Mouse (Mus musculus) liver, embryonic 12.5 days (tissue): ENCODE measurements around the gene Spag6. TPM values are rescaled to one million over a fixed set of nuclear protein-coding genes. Genes with fewer than 3 reads are reported as not detected.

Experiments used
- ATAC-seq: fragments of 200-750 bp; cut with Nextera tagmentation; 2 replicates; pipeline ENCODE4 v1.8.0; 2017; ENCODE audit warnings: moderate number of reproducible peaks, mild to moderate bottlenecking, moderate library complexity
- H3K27ac ChIP-seq: fragments of 300-500 bp; sonication (generic); 2 replicates; pipeline ENCODE4 v1.5.1; 2016; ENCODE audit warnings: mild to moderate bottlenecking
- H3K27me3 ChIP-seq: fragments of 300-500 bp; sonication (generic); replicated peaks from 2 replicates; pipeline ENCODE4 v1.6.1; 2016; ENCODE audit warnings: mild to moderate bottlenecking, moderate library complexity
- H3K36me3 ChIP-seq: fragments of 300-500 bp; sonication (generic); 2 replicates; pipeline ENCODE4 v1.6.1; 2016; ENCODE audit warnings: mild to moderate bottlenecking, moderate library complexity
- H3K4me1 ChIP-seq: fragments of 300-500 bp; sonication (generic); 2 replicates; pipeline ENCODE4 v1.6.1; 2016
- H3K4me2 ChIP-seq: fragments of 300-500 bp; sonication (generic); 2 replicates; pipeline ENCODE4 v1.6.1; 2016; ENCODE audit warnings: mild to moderate bottlenecking, moderate library complexity
- H3K4me3 ChIP-seq: fragments of 300-500 bp; sonication (generic); 2 replicates; pipeline ENCODE4 v1.5.1; 2016; ENCODE audit warnings: mild to moderate bottlenecking, moderate library complexity
- H3K9ac ChIP-seq: fragments of 300-500 bp; sonication (generic); 2 replicates; pipeline ENCODE4 v1.6.1; 2016; ENCODE audit warnings: mild to moderate bottlenecking, moderate library complexity
- H3K9me3 ChIP-seq: fragments of 300-500 bp; sonication (generic); replicated peaks from 2 replicates; pipeline ENCODE4 v1.6.1; 2016; ENCODE audit warnings: mild to moderate bottlenecking, moderate library complexity
- WGBS: fragments of 180-500 bp; shearing (Covaris S2); methylation state at CpG from one replicate; pipeline ENCODE4 v1.1.7; 2016; ENCODE audit not compliant: insufficient replicate concordance; 5-methylcytosine and 5-hydroxymethylcytosine counted together
- polyA plus RNA-seq: library from polyadenylated mRNA; unstranded; fragments of >200 nt; fragmentation: Nextera tagmentation; extraction: Ambion mirVana; gene quantifications from 2 replicates; pipeline ENCODE4 v1.2.1, GENCODE M21; 2016

The Spag6 gene
- polyA plus RNA-seq, 1 experiment from 2014 or later, result not detected

DNA sequence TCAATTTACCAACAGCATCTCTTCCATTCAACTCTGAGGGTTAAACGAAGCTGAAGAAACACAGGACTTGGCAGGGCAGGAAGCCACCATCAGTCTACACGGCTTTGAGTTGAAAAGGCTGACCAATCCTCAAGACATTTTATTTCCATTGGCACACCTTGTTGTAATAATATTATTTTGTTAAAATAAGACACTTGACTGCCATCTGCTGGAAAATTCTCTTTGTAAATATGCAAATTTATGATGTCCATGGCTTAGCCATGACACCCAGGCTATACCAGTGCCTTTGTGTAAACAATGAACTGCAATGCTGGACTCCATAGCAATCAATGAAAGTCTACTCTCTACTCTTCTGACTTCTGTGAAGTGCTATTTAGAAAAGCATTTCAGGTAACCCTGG, 62.3 kb downstream of the Spag6 start:
- Histone ChIP-seq H3K36me3 (no peaks in the 10 kb centered on the region), H3K27ac (no peak overlapping the region), H3K9ac (no peak overlapping the region), H3K4me1 (no peaks in the 10 kb centered on the region), H3K27me3 (no peaks in the 10 kb centered on the region), H3K4me3 (no peak overlapping the region), H3K9me3 (no peaks in the 10 kb centered on the region), H3K4me2 (no peak overlapping the region)
- ATAC-seq, result no peak
- WGBS, result 59% methylated on average over 2 of the region's 2 CpGs

DNA sequence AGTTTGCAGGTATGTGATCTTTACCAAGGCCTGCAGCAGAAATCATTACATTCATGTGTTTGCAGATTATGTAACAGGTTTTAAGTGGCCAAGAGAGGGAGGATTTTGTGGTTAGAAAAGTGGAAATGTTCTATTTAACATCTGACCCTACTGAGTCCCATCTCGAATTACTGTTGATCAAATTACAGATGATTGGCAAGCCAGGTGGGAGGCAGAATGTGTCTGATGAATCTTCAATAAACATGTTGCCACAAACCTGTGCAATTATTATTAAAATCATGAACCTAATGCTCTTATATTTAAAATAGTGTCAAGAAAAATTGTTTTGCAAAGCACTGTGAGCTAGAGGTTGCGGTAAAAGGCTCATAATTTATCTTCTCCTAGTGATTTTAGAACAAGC, 71.0 kb downstream of the Spag6 start:
- Histone ChIP-seq H3K4me2 (no peak overlapping the region), H3K36me3 (no peaks in the 10 kb centered on the region), H3K4me1 (peaks cover 14% of the 10 kb centered on the region; the same call in 1 of the 2 replicates), H3K9me3 (no peaks in the 10 kb centered on the region), H3K27ac (no peak overlapping the region), H3K4me3 (no peak overlapping the region), H3K27me3 (peaks cover 9% of the 10 kb centered on the region), H3K9ac (no peak overlapping the region)
- ATAC-seq, result no peak
- 66% methylated on average over 2 of the region's 2 CpGs for WGBS

DNA sequence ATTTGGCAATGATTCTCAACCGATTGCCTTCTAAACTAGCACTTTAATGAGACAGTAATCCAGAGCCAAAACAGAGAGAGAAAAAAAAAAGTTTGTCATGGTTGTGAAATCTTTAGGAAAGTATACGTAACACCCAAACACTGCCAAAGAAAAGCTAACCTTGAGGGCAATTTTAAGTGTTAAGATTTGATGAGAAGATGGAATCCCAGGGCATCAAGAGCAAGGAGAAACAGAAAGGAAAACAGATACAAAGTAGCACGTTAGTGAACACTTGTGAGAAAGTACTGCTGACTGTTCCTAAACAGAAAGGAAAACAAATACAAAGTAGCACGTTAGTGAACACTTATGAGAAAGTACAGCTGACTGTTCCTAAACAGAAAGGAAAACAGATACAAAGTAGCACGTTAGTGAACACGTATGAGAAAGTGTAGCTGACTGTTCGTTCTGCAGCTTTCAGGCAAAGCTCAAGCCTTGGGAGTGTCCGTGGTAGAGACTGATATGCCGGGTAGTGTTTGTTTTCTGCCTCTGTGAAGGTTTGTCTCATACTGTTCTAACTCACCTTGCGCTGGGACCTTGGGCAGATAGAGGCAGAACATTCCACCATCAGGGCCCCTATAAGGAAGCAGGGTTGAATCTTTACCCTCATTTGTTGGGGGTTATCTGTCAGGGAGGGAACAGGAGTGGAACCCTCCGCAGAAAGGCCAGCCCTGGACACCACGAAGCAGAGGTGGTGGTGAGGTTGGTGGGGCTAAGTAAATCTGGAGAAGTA, 71.8 kb downstream of the Spag6 start:
- Histone ChIP-seq H3K4me3 (peak overlapping the region; percentile 14), H3K9me3 (no peaks in the 10 kb centered on the region), H3K4me2 (peak overlapping the region; percentile 86), H3K27me3 (peaks cover 9% of the 10 kb centered on the region), H3K27ac (no peak overlapping the region), H3K4me1 (peaks cover 14% of the 10 kb centered on the region; the same call in 1 of the 2 replicates), H3K36me3 (no peaks in the 10 kb centered on the region), H3K9ac (no peak overlapping the region)
- WGBS, result 37% methylated on average over 12 of the region's 12 CpGs
- ATAC-seq, result no peak

DNA sequence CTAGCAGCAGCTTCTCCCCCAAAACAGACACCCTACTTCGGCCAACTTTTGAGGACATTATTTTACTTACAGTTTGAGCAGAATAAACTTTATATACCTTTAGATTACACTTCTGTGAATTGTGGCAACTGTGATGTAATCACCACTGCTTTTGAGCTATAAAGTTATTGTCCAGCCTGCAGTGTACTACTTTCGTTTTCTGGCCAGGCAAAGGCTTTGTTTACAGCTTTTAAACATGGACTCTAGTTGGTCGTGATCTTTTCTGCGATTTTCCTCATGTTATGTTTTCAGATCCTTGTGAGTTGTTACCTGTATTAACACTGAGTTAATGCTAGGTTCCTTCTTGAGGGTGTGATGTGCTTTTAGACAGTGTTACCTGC, 72.6 kb downstream of the Spag6 start:
- Histone ChIP-seq H3K27me3 (peaks cover 9% of the 10 kb centered on the region), H3K4me1 (peaks cover 14% of the 10 kb centered on the region; the same call in 1 of the 2 replicates), H3K9me3 (no peaks in the 10 kb centered on the region), H3K4me3 (peak overlapping the region; percentile 68), H3K4me2 (peak overlapping the region; percentile 86), H3K36me3 (no peaks in the 10 kb centered on the region), H3K9ac (no peak overlapping the region), H3K27ac (no peak overlapping the region; the same call in 1 of the 2 replicates)
- ATAC-seq, result no peak
- WGBS, result 34% methylated on average over 4 of the region's 4 CpGs

DNA sequence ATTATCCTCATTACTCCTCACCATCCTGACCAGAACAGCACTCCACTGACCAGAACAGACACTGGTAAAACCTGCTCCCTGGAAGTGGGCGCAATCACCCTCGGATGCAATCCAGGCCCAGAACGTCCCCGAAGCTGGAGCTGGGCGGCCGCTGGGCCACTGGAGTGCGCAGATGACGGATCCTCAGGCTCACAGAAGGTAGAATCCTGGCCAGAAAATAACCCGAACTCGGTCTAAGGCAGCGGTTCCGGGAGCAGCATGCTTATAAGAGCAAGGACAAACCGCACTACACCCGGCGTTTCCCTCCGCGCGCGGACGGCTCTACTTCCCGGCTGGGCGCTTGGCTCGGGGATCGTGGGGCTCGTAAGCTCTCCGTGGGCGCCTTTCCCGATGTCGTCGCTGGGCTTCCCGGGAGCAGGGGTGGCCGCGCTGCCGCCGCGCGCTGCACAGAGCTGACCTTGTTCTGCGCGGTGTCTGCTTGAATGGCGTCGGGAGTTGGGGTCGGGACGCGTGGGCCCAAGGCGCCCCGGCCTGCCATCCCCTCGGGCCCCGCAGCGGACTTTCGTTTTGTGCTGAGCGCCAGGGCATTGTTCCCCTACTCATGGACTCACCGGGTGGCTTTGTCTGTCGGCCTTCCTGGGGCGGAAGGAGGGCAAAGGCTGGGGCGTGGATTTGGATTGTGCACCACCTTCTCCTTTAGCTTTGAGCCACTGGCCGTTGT, 73.1 kb downstream of the Spag6 start:
- no peaks in the 10 kb centered on the region for H3K36me3 ChIP-seq
- peaks cover 9% of the 10 kb centered on the region for H3K27me3 ChIP-seq
- peak; percentile 59 for ATAC-seq
- H3K4me1 ChIP-seq, result peaks cover 14% of the 10 kb centered on the region; the same call in 1 of the 2 replicates
- peak overlapping the region; percentile 86 for H3K4me2 ChIP-seq
- H3K4me3 ChIP-seq, result peak overlapping the region; percentile 68
- H3K9me3 ChIP-seq, result no peaks in the 10 kb centered on the region
- peak overlapping the region; percentile 62 for H3K27ac ChIP-seq
- peak overlapping the region; percentile 75 for H3K9ac ChIP-seq
- under 1% methylated on average over 56 of the region's 56 CpGs for WGBS

DNA sequence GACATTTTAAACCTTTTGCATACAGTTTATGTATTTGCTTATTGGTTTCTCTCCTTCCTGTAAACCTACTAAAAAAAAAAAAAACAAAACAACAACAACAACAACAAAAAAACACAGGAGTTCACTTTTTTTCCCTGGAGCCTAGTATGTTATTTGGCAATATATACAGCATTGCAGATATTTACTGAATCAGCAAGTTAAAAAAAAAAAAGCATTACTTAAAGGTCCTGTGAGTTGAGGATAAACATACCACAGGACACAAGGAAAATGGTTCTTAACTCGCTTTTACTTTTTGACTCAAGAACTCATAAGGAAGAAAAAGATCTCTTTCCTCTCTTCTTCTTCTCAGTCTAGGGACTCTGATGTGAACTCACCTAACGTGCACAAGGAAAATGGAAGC, 74.6 kb downstream of the Spag6 start:
- Histone ChIP-seq H3K27me3 (peaks cover 9% of the 10 kb centered on the region), H3K4me1 (peaks cover 14% of the 10 kb centered on the region; the same call in 1 of the 2 replicates), H3K9ac (no peak overlapping the region), H3K4me3 (no peak overlapping the region), H3K27ac (no peak overlapping the region), H3K9me3 (no peaks in the 10 kb centered on the region), H3K4me2 (no peak overlapping the region), H3K36me3 (no peaks in the 10 kb centered on the region)
- no peak for ATAC-seq
- WGBS, result 76% methylated on average over 2 of the region's 2 CpGs

DNA sequence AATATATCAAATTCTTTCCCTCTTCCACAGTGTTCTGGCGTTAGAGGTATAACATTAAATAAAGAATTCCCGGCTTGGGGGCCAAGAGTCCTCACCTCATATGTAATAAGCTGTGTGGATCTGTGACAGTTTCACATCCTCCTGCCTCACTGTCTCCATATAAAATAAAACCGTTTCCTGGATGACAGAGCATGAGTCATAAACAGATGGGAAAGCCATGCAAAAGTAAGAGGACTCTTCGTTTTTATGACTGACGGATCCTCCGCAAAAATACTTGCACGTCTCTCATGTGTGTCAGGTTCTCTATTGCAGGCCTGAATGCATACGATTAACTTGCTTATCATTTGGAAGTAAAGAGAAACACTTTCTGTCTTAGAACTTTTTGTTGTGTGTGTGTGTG, 78.6 kb downstream of the Spag6 start:
- Histone ChIP-seq H3K4me1 (no peaks in the 10 kb centered on the region), H3K36me3 (no peaks in the 10 kb centered on the region), H3K9ac (no peak overlapping the region), H3K4me3 (no peak overlapping the region), H3K27ac (no peak overlapping the region), H3K9me3 (no peaks in the 10 kb centered on the region), H3K4me2 (no peak overlapping the region), H3K27me3 (peaks cover under 1% of the 10 kb centered on the region; the same call in 1 of the 2 replicates)
- 72% methylated on average over 8 of the region's 8 CpGs for WGBS
- ATAC-seq, result no peak

DNA sequence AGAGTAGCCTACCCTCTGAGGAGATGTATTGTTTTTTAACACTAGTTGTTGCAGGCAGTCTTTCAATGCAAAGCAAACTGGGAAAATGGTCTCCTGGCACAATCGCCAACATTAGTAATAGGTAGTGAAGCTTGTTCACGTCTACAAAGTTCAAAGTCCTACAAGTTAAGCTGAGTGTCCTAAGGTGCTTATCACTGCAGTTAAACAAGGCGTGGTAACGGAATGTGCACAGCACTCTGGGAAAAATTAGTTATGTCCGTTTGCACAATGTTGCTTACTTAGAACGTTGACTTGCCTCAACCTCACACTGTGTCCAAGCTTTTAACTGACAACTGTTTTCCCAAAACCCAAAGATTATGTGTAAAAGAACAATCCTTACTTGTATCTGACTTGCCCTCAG, 80.5 kb downstream of the Spag6 start:
- ATAC-seq, result no peak
- Histone ChIP-seq H3K36me3 (no peaks in the 10 kb centered on the region), H3K27ac (no peak overlapping the region), H3K4me2 (no peak overlapping the region), H3K4me1 (no peaks in the 10 kb centered on the region), H3K9me3 (no peaks in the 10 kb centered on the region), H3K27me3 (no peaks in the 10 kb centered on the region), H3K4me3 (no peak overlapping the region), H3K9ac (no peak overlapping the region)
- WGBS, result 56% methylated on average over 6 of the region's 6 CpGs

DNA sequence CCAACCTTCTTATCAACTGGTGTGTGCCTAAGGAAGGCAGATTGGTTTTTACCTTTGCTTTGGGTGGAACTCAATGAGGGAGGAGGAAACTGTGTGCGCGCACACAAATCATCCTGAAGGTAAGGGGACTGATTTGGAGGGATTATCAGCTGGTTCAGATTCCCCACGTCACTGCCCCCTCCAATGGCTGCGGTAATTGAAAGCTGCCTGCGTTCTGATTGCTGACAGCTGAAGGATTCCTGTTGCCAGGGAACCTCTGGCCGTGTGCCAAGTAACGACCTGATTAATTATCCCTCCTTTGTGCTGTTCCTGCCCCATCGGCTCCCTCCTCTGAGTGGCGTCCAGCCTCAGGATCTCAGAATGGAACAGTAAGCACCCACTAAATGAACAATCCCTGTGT, 84.4 kb downstream of the Spag6 start:
- H3K9me3 ChIP-seq, result no peaks in the 10 kb centered on the region
- H3K4me3 ChIP-seq, result no peak overlapping the region
- no peak overlapping the region for H3K9ac ChIP-seq
- no peaks in the 10 kb centered on the region for H3K27me3 ChIP-seq
- H3K4me1 ChIP-seq, result no peaks in the 10 kb centered on the region
- H3K36me3 ChIP-seq, result no peaks in the 10 kb centered on the region
- no peak for ATAC-seq
- no peak overlapping the region for H3K27ac ChIP-seq
- no peak overlapping the region for H3K4me2 ChIP-seq
- 36% methylated on average over 9 of the region's 9 CpGs for WGBS

DNA sequence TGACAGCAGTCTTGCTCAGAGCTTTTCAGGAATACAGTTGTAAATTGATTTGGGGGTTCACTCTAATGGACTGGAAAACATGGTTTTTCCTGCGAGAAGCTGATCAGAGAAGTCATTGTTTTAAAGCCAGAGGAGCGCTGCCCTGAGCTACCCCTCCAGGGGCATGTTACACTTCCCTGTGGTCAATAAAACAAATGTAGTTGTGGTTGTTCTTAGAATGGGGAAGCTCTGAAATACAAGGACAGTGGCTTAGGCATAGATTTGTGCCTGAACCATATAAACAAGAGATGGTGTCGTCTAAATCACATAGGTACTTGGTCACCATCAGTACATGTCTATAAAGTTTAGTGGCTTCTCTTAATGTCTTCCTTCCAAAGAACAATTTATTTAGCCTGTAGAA, 86.0 kb downstream of the Spag6 start:
- no peak for ATAC-seq
- Histone ChIP-seq H3K9ac (no peak overlapping the region), H3K4me1 (no peaks in the 10 kb centered on the region), H3K27ac (no peak overlapping the region), H3K36me3 (no peaks in the 10 kb centered on the region), H3K4me2 (no peak overlapping the region), H3K4me3 (no peak overlapping the region), H3K27me3 (no peaks in the 10 kb centered on the region), H3K9me3 (no peaks in the 10 kb centered on the region)
- WGBS, result 49% methylated on average over 3 of the region's 3 CpGs

DNA sequence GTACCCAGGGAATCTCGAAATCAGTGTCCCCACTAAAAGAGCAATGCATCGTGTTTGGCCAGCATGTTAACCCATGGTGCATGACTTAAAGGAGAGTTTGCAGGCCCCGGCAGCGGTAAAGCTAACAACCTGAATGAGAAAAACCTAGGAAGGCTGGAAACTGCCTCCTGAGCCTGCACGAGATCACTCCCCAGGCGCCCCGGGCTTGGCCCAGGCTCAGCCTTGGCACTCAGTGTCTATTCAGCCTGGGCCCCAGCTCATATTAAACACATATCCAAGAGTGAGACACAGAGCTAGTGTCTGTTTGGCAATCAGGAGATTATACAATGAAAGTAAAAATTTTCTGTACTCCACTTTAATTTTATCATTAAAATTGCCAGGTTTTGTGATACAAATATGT, 87.5 kb downstream of the Spag6 start:
- Histone ChIP-seq H3K4me3 (no peak overlapping the region), H3K4me1 (no peaks in the 10 kb centered on the region), H3K27ac (no peak overlapping the region), H3K9me3 (no peaks in the 10 kb centered on the region), H3K36me3 (no peaks in the 10 kb centered on the region), H3K9ac (no peak overlapping the region), H3K4me2 (no peak overlapping the region), H3K27me3 (no peaks in the 10 kb centered on the region)
- ATAC-seq, result no peak
- 74% methylated on average over 7 of the region's 7 CpGs for WGBS

DNA sequence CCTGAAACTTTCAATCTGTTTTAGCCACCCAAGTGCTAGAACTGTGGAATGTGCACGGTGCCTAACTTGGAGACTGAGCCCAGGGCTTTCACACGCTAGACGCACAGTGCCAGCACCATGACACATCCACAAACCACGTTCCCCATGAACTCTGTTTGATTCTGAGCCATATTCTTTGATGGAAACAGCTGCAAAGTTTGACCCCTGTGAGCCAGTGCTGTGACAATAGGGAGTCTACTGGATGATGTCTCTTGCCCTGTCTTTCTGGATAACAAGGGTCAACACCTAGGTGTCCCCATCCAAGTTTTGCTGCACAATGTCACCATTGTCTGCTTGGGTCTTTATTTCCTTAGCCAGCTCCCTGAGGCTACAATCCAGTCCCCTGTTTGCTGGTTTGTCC, 100.4 kb downstream of the Spag6 start:
- no peaks in the 10 kb centered on the region for H3K4me1 ChIP-seq
- no peaks in the 10 kb centered on the region for H3K9me3 ChIP-seq
- 67% methylated on average over 4 of the region's 4 CpGs for WGBS
- no peak overlapping the region for H3K27ac ChIP-seq
- no peak overlapping the region for H3K4me2 ChIP-seq
- no peaks in the 10 kb centered on the region for H3K36me3 ChIP-seq
- no peak overlapping the region for H3K9ac ChIP-seq
- no peak overlapping the region for H3K4me3 ChIP-seq
- no peak for ATAC-seq
- H3K27me3 ChIP-seq, result peaks cover 34% of the 10 kb centered on the region
